Mouse (Mus musculus): ENCODE results near the gene Rps6ka2. TPM values are rescaled to one million over a fixed set of nuclear protein-coding genes. Genes with fewer than 3 reads are reported as not detected.
"Not testable (repeated sequence)": the region's sequence is repeated elsewhere in the genome, so short reads cannot be mapped to it uniquely, and the experiment has no call there.

Rps6ka2 gene
- polyA plus RNA-seq, 1 experiment from 2014 or later: 25.2 TPM

DNA sequence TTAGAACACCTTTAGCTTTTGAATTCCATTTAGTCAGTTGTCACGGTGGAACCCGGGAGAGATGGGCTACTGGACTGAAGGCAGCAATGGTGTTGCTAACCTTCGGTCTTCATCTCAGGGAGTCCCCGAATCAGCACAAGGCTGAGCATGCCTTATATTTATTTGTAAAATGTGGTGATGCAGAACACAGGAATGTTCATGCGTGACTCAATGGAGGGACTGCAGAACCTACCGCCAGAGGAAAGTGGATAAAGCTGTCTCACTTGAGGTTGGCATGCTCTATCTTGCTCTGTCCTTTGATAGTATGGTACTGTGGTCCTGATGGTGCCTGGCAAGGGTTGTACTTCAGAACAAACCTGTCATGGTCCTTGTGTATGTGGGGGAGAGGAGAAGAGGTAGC is 8.3 kb downstream of the Rps6ka2 start:
- 98% methylated on average over 6 of the region's 6 CpGs for WGBS
- no peak overlapping the region for H3K4me3 ChIP-seq
- H3K27me3 ChIP-seq (ENCODE audit: low read depth, poor library complexity, severe bottlenecking): no peaks in the 10 kb centered on the region
- H3K4me1 ChIP-seq: peaks cover 35% of the 10 kb centered on the region
- H3K36me3 ChIP-seq: no peaks in the 10 kb centered on the region
- no peak for DNase-seq (ENCODE audit: low spot score)
- no peak overlapping the region for H3K27ac ChIP-seq
- no peaks in the 10 kb centered on the region for H3K9me3 ChIP-seq (replicated peaks)

DNA sequence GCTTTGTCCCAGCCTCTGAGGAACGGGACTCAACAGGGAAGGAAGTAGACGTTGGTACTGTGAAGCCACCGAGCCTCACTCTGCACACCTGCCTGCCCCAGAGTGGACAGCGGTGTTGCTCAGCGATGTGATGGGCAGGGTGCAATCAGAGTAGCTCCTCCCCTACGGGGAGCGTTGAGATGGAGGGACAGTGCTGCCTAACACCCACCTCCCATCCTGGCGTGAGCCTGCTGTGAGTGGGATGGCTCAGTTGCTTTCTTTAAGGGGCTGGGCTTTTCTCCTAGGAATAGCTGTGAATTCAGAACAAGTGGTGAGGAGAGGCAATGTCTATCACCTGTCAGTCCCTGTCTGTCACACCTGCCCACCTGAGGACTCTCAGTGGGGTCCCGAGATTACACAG is 12.3 kb downstream of the Rps6ka2 start:
- WGBS: 59% methylated on average over 9 of the region's 9 CpGs
- H3K27me3 ChIP-seq (ENCODE audit: low read depth, poor library complexity, severe bottlenecking): no peaks in the 10 kb centered on the region
- H3K9me3 ChIP-seq (replicated peaks): no peaks in the 10 kb centered on the region
- no peak for DNase-seq (ENCODE audit: low spot score)
- H3K4me3 ChIP-seq: no peak overlapping the region
- no peak overlapping the region for H3K27ac ChIP-seq
- H3K36me3 ChIP-seq: peaks cover 2% of the 10 kb centered on the region; the same call in 1 of the 2 replicates
- H3K4me1 ChIP-seq: peaks cover 17% of the 10 kb centered on the region

DNA sequence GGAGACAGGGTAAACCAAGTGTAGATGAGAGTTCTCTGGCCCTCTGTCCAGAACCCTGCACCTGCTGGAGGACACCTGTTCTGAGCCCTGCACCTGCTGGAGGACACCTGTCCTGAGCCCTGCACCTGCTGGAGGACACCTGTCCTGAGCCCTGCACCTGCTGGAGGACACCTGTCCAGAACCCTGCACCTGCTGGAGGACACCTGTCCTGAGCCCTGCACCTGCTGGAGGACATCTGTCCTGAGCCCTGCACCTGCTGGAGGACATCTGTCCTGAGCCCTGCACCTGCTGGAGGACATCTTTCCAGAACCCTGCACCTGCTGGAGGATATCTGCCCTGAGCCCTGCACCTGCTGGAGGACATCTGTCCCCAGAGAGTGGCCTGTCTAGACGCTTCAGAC is 17.1 kb downstream of the Rps6ka2 start:
- H3K36me3 ChIP-seq; H3K9me3 ChIP-seq (replicated peaks); H3K27me3 ChIP-seq (ENCODE audit: low read depth, poor library complexity, severe bottlenecking); H3K4me1 ChIP-seq; H3K4me3 ChIP-seq; H3K27ac ChIP-seq; DNase-seq (ENCODE audit: low spot score): not testable (repeated sequence)
- 81% methylated on average over 1 of the region's 1 CpGs for WGBS

GRCm38 (mm10) chr17:7189425-7189824 is 19.5 kb downstream of the Rps6ka2 start:
- 95% methylated on average over 3 of the region's 3 CpGs for WGBS
- Histone ChIP-seq H3K27ac (no peak overlapping the region), H3K4me1 (no peaks in the 10 kb centered on the region), H3K27me3 (ENCODE audit: low read depth, poor library complexity, severe bottlenecking) (no peaks in the 10 kb centered on the region), H3K36me3 (peaks cover 4% of the 10 kb centered on the region; the same call in 1 of the 2 replicates), H3K4me3 (no peak overlapping the region), H3K9me3 (replicated peaks) (no peaks in the 10 kb centered on the region)
- no peak for DNase-seq (ENCODE audit: low spot score)

GRCm38 (mm10) chr17:7189975-7190374 is 20.1 kb downstream of the Rps6ka2 start:
- H3K27me3 ChIP-seq (ENCODE audit: low read depth, poor library complexity, severe bottlenecking): no peaks in the 10 kb centered on the region
- WGBS: 92% methylated on average over 10 of the region's 10 CpGs
- no peak overlapping the region for H3K4me3 ChIP-seq
- no peak for DNase-seq (ENCODE audit: low spot score)
- no peak overlapping the region for H3K27ac ChIP-seq
- no peaks in the 10 kb centered on the region for H3K9me3 ChIP-seq (replicated peaks)
- H3K36me3 ChIP-seq: peaks cover 4% of the 10 kb centered on the region; the same call in 1 of the 2 replicates
- no peaks in the 10 kb centered on the region for H3K4me1 ChIP-seq

GRCm38 (mm10) chr17:7194140-7194840 is 24.4 kb downstream of the Rps6ka2 start:
- H3K36me3 ChIP-seq: no peaks in the 10 kb centered on the region
- peaks cover 11% of the 10 kb centered on the region for H3K4me1 ChIP-seq
- H3K27ac ChIP-seq: no peak overlapping the region
- H3K4me3 ChIP-seq: no peak overlapping the region
- WGBS: 86% methylated on average over 7 of the region's 7 CpGs
- no peak for DNase-seq (ENCODE audit: low spot score)
- no peaks in the 10 kb centered on the region for H3K27me3 ChIP-seq (ENCODE audit: low read depth, poor library complexity, severe bottlenecking)
- H3K9me3 ChIP-seq (replicated peaks): no peaks in the 10 kb centered on the region

GRCm38 (mm10) chr17:7197121-7197925 is 27.4 kb downstream of the Rps6ka2 start:
- no peaks in the 10 kb centered on the region for H3K9me3 ChIP-seq (replicated peaks)

GRCm38 (mm10) chr17:7204771-7205406 is 35.0 kb downstream of the Rps6ka2 start:
- H3K27ac ChIP-seq: peak overlapping the region; percentile 80
- 65% methylated on average over 11 of the region's 11 CpGs for WGBS
- H3K9me3 ChIP-seq (replicated peaks): no peaks in the 10 kb centered on the region
- no peaks in the 10 kb centered on the region for H3K27me3 ChIP-seq (ENCODE audit: low read depth, poor library complexity, severe bottlenecking)
- DNase-seq (ENCODE audit: low spot score): peak; percentile 38
- no peak overlapping the region for H3K4me3 ChIP-seq
- peaks cover 29% of the 10 kb centered on the region for H3K4me1 ChIP-seq
- H3K36me3 ChIP-seq: no peaks in the 10 kb centered on the region

More at GRCm38 (mm10) chr17:7197121-7197925, 27.4 kb downstream of the Rps6ka2 start:
- no peak for DNase-seq (ENCODE audit: low spot score)
- Histone ChIP-seq H3K4me3 (no peak overlapping the region), H3K36me3 (no peaks in the 10 kb centered on the region), H3K27ac (no peak overlapping the region), H3K4me1 (peaks cover 11% of the 10 kb centered on the region), H3K27me3 (ENCODE audit: low read depth, poor library complexity, severe bottlenecking) (no peaks in the 10 kb centered on the region)
- WGBS: 84% methylated on average over 9 of the region's 9 CpGs

DNA sequence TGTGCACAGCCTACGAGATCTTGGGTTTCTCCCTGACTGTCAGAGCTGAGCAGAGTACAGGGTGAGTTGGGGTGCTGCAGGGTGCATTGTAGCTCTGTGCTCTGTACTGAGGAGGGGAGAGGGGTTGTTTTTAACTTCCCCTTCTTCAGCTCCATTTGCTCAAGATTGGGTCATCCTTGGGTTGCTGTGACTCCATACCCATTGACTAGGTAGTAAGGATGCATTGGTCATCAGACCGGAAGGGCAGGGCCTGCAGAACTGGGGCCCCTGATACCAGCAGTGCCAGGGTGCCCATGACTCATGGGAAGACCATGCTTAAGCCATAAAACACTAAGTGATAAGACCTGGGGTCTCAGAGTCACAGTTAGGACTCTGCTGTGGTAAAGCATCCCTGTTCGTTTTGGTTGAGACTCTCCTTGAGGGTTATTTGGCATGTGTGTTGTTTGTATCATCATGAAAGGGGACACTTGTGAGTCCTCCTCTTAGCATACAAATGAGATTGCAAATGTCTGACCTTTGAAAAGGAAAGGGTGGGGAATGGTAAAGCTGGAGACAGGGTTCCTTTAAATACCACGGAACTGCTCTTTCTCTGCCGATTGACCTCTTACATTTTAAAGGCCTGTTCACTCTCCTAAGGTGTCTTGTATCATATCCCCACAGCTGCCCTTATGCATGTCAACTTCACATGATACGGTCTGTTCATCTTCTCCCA is 36.7 kb downstream of the Rps6ka2 start:
- Histone ChIP-seq H3K36me3 (no peaks in the 10 kb centered on the region), H3K27me3 (ENCODE audit: low read depth, poor library complexity, severe bottlenecking) (no peaks in the 10 kb centered on the region), H3K4me1 (peaks cover 29% of the 10 kb centered on the region), H3K9me3 (replicated peaks) (no peaks in the 10 kb centered on the region), H3K4me3 (no peak overlapping the region), H3K27ac (no peak overlapping the region)
- no peak for DNase-seq (ENCODE audit: low spot score)
- WGBS: 86% methylated on average over 6 of the region's 6 CpGs

GRCm38 (mm10) chr17:7210648-7211047 is 40.7 kb downstream of the Rps6ka2 start:
- H3K36me3 ChIP-seq: no peaks in the 10 kb centered on the region
- H3K27ac ChIP-seq: no peak overlapping the region
- no peaks in the 10 kb centered on the region for H3K9me3 ChIP-seq (replicated peaks)
- peaks cover 7% of the 10 kb centered on the region for H3K4me1 ChIP-seq
- no peaks in the 10 kb centered on the region for H3K27me3 ChIP-seq (ENCODE audit: low read depth, poor library complexity, severe bottlenecking)
- no peak overlapping the region for H3K4me3 ChIP-seq
- WGBS: 74% methylated on average over 11 of the region's 11 CpGs
- DNase-seq (ENCODE audit: low spot score): no peak

DNA sequence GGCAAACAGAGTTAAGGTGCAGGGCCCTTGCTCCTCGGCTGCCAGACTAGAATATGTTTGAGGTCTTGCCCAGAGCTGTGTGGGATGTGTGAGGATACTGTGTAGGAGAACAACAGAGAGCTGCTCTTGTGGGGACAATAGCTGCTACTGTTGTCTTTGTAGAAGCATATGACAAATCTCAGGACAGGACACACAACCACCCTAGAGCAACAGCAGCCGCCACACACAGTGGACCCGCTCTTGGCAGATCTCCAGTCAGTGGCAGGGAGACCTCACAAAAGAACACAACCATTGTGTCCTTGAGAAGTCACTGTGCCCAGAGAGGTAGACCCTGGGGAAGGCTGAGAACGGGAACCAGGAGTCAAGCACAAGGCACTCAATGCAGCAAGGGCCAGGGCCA is 42.0 kb downstream of the Rps6ka2 start:
- Histone ChIP-seq H3K36me3 (no peaks in the 10 kb centered on the region), H3K9me3 (replicated peaks) (no peaks in the 10 kb centered on the region), H3K4me3 (no peak overlapping the region), H3K27me3 (ENCODE audit: low read depth, poor library complexity, severe bottlenecking) (no peaks in the 10 kb centered on the region), H3K4me1 (peaks cover 5% of the 10 kb centered on the region; the same call in 1 of the 2 replicates), H3K27ac (no peak overlapping the region)
- no peak for DNase-seq (ENCODE audit: low spot score)
- WGBS: 90% methylated on average over 4 of the region's 4 CpGs

- no peaks in the 10 kb centered on the region for H3K9me3 ChIP-seq (replicated peaks)
- H3K36me3 ChIP-seq: no peaks in the 10 kb centered on the region
- H3K27ac ChIP-seq: no peak overlapping the region
- H3K4me1 ChIP-seq: peaks cover 5% of the 10 kb centered on the region; the same call in 1 of the 2 replicates
- WGBS: 75% methylated on average over 2 of the region's 2 CpGs
- no peaks in the 10 kb centered on the region for H3K27me3 ChIP-seq (ENCODE audit: low read depth, poor library complexity, severe bottlenecking)
- no peak for DNase-seq (ENCODE audit: low spot score)
- no peak overlapping the region for H3K4me3 ChIP-seq
Observed at GRCm38 (mm10) chr17:7213214-7213613, 43.3 kb downstream of the Rps6ka2 start.
